Mouse (Mus musculus) small intestine, adult 2 months (tissue): ENCODE measurements around the gene Vwa1.

Experiments used
- CTCF ChIP-seq: fragments of 200-500 bp; IDR thresholded peaks from 2 replicates; pipeline ENCODE4 v1.5.1; 2012; ENCODE audit warnings: low read depth, mild to moderate bottlenecking, control low read depth, inconsistent platforms, low read length, moderate library complexity, mixed read lengths; ENCODE audit not compliant: insufficient replicate concordance, insufficient read length; ENCODE audit errors: extremely low read depth
- POLR2A ChIP-seq: fragments of 200-500 bp; IDR thresholded peaks from 2 replicates; pipeline ENCODE4 v1.6.1; 2012; ENCODE audit warnings: low read depth, mild to moderate bottlenecking, control low read depth, inconsistent platforms, low read length, moderate library complexity

DNA sequence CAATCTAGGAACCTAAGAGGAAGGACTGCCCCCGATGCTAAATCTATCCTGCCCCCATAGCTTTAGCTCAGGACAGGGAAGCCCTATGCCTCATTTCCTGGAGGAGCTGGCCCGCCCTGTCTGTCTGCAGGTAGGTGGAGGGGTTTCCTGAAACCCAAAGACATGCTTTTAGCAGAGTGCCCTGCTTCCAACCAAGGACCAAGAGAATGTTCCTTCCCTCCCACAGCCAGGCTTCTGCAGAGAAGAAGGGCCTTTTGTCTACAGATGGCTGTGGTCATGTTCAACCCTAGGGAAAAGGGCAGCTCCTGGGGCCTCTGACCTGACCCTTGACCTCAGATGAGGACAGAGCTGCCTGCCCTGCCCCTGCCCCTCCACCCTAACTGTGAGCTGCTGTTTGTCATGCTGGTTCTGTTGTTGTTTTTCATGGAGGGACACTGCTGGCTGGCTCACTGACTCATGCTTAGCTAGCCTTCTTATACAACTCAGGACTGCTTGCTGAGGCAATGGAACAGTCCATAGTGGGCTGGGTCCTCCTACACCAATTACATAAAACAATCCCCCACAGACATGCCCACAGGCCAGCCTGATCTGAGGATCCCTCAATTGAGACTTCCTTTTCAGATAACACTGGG is 2.3 kb upstream of the Vwa1 start:
- TF ChIP-seq CTCF (no peak), POLR2A (no peak)
